Mouse (Mus musculus) limb, embryonic 15.5 days (tissue): ENCODE data around the gene Nsl1. TPM values are rescaled to one million over a fixed set of nuclear protein-coding genes. Genes with fewer than 3 reads are reported as not detected.

Experiments
- ATAC-seq: fragments of 200-750 bp; cut with Nextera tagmentation; 2 replicates; pipeline ENCODE4 v1.8.0; 2017; ENCODE audit warnings: low read depth, moderate TSS enrichment; ENCODE audit not compliant: insufficient number of reproducible peaks, low FRiP score, low TSS enrichment
- H3K27ac ChIP-seq: fragments of 300-500 bp; sonication (generic); 2 replicates; pipeline ENCODE4 v1.5.1; 2015; ENCODE audit warnings: moderate library complexity, mild to moderate bottlenecking, inconsistent platforms
- H3K27me3 ChIP-seq: fragments of 300-500 bp; sonication (generic); 2 replicates; pipeline ENCODE4 v1.6.1; 2015; ENCODE audit warnings: inconsistent platforms
- H3K36me3 ChIP-seq: fragments of 300-500 bp; sonication (generic); 2 replicates; pipeline ENCODE4 v1.6.1; 2015; ENCODE audit warnings: inconsistent platforms
- H3K4me1 ChIP-seq: fragments of 300-500 bp; sonication (generic); 2 replicates; pipeline ENCODE4 v1.6.1; 2015; ENCODE audit warnings: inconsistent platforms
- H3K4me2 ChIP-seq: fragments of 300-500 bp; sonication (generic); 2 replicates; pipeline ENCODE4 v1.6.1; 2015; ENCODE audit warnings: mild to moderate bottlenecking, inconsistent platforms
- H3K4me3 ChIP-seq: fragments of 300-500 bp; sonication (generic); 2 replicates; pipeline ENCODE4 v1.5.1; 2015; ENCODE audit warnings: mild to moderate bottlenecking, inconsistent platforms
- H3K9ac ChIP-seq: fragments of 300-500 bp; sonication (generic); 2 replicates; pipeline ENCODE4 v1.6.1; 2015; ENCODE audit warnings: inconsistent platforms
- H3K9me3 ChIP-seq: fragments of 300-500 bp; sonication (generic); 2 replicates; pipeline ENCODE4 v1.6.1; 2016; ENCODE audit warnings: inconsistent platforms
- WGBS: fragments of 180-500 bp; shearing (Covaris S2); methylation state at CpG from one replicate; pipeline ENCODE4 v1.1.7; 2015; 5-methylcytosine and 5-hydroxymethylcytosine counted together
- polyA plus RNA-seq: library from polyadenylated mRNA; unstranded; fragments of >200 nt; fragmentation: Nextera tagmentation; extraction: Ambion mirVana; gene quantifications from 2 replicates; pipeline ENCODE4 v1.2.1, GENCODE M21; 2015

Gene Nsl1
- polyA plus RNA-seq, 1 experiment from 2014 or later, result 19.4 TPM

DNA sequence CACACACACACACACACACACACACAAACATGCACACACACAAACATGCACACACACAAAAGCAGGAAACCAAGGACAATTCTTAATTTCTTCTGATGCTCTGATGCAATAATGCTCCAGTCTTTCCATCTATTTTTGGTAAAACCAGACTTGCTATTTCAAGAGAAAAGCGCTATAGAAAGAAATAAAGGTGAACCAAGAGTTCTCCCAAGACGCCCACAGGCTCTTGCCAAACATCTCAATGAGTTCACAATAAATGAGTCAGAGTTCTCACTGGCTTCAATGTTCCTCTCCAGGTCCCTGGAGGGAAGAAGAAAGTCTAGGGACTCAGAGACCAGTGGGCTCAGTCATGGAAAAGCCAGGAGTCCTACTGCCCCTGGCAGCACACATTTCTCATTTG is 60.9 kb downstream of the Nsl1 start:
- Histone ChIP-seq H3K27ac (no peak overlapping the region), H3K4me1 (peaks cover 9% of the 10 kb centered on the region), H3K36me3 (no peaks in the 10 kb centered on the region), H3K4me2 (no peak overlapping the region), H3K9me3 (no peaks in the 10 kb centered on the region), H3K9ac (no peak overlapping the region), H3K27me3 (0 out of 2 replicates have a peak, but pooled peaks cover 8% of the 10 kb centered on the region), H3K4me3 (no peak overlapping the region)
- ATAC-seq, result no peak
- 70% methylated on average over 2 of the region's 2 CpGs for WGBS

- Histone ChIP-seq H3K4me3 (no peak overlapping the region), H3K9me3 (no peaks in the 10 kb centered on the region), H3K27ac (no peak overlapping the region), H3K9ac (no peak overlapping the region), H3K4me2 (no peak overlapping the region), H3K4me1 (peaks cover 9% of the 10 kb centered on the region), H3K27me3 (0 out of 2 replicates have a peak, but pooled peaks cover 8% of the 10 kb centered on the region), H3K36me3 (no peaks in the 10 kb centered on the region)
- ATAC-seq, result no peak
- 62% methylated on average over 4 of the region's 4 CpGs for WGBS
Measured at GRCm38 (mm10) chr1:191124288-191124687, 61.5 kb downstream of the Nsl1 start.

DNA sequence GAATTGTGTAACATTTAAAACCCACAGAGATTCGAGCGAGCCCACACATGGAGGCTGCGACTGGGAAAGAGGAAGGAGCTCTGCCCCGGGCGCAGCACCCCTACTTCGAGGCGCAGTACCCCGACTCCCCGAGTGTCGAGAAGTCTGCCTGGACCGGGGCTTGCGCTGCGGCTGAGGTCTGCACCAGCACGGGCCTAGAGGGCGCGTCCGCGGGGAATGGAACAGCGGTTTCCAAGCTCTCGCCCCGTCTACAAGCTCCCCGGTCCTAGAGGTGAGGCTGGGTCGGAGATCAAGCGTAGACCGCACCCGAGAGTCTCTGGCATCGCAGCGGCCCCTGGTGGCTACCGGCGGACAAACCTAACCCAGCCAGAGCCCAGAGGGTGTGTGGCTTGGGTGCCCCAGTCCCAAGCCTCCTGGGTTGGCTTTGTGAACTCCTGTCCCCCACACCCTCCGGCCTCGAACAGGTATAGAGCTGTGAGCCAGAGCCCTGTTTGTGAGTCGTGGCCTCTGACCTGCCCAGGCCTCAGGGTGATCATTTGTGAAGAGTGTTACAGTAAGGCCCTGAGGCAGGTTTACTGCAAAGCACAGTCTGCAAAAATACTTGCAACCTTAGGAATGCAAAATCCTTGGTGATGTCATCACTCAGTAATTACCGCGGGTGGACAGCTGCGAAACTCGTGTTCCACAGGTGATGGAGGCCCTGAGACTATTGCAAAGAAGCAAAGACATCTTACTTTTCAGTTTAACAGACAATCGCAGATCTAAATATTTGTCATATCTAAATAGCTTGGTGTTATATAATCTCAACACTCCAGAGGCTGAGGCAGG is 63.2 kb downstream of the Nsl1 start:
- Histone ChIP-seq H3K27me3 (0 out of 2 replicates have a peak, but pooled peaks cover 8% of the 10 kb centered on the region), H3K4me2 (peak overlapping the region; percentile 73), H3K4me3 (peak overlapping the region; percentile 40), H3K9me3 (no peaks in the 10 kb centered on the region), H3K27ac (no peak overlapping the region), H3K9ac (no peak overlapping the region), H3K4me1 (peaks cover 9% of the 10 kb centered on the region), H3K36me3 (no peaks in the 10 kb centered on the region)
- 13% methylated on average over 38 of the region's 38 CpGs for WGBS
- ATAC-seq, result peak; percentile 67; the same call in 1 of the 2 replicates

GRCm38 (mm10) chr1:191131692-191132091 is 68.9 kb downstream of the Nsl1 start:
- H3K9me3 ChIP-seq, result no peaks in the 10 kb centered on the region
- no peak overlapping the region for H3K4me3 ChIP-seq
- no peak overlapping the region for H3K9ac ChIP-seq
- no peak overlapping the region for H3K4me2 ChIP-seq
- H3K27ac ChIP-seq, result no peak overlapping the region
- no peaks in the 10 kb centered on the region for H3K36me3 ChIP-seq
- no peaks in the 10 kb centered on the region for H3K27me3 ChIP-seq
- 82% methylated on average over 2 of the region's 2 CpGs for WGBS
- no peaks in the 10 kb centered on the region for H3K4me1 ChIP-seq
- ATAC-seq, result no peak

DNA sequence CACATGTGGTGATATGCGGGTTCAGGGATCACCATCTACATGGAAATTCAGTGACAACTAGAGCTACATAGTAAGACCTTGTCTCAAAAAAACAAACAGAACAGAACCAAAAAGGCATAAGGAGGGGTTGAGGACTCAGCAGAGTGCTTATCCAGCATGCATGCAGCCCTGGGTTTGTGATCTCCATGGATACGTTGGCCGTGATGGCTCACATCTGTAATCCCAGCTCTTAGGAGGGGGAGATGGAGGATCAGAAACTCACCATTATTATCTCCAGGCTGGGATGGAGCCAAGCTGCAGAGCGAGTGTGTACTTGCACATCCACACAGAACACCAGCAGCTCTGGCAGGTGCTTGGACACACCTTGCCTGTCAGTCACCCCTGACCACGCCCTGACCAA is 69.4 kb downstream of the Nsl1 start:
- Histone ChIP-seq H3K27ac (no peak overlapping the region), H3K9me3 (no peaks in the 10 kb centered on the region), H3K4me2 (no peak overlapping the region), H3K36me3 (no peaks in the 10 kb centered on the region), H3K4me1 (no peaks in the 10 kb centered on the region), H3K9ac (no peak overlapping the region), H3K4me3 (no peak overlapping the region), H3K27me3 (no peaks in the 10 kb centered on the region)
- ATAC-seq, result no peak
- WGBS, result 62% methylated on average over 5 of the region's 5 CpGs

DNA sequence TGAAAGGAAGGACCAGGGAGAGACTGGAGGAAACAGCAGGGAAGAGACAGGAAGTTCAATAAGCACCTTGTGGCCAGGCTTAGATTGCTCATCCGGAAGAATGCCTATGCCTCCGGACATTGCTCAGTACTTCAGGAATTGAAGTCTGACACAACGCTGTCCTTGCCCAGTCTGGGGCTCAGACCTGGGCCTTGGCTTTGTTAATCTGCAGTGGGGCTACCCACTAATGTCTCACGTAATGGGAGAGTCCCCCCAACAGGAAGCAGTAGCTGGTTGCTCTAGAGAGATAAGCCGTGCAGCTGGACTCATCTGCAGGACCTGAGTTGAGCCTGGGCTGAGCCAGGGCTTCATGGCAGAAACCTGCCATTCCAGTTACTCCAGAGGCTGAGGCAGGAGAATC is 70.1 kb downstream of the Nsl1 start:
- no peak for ATAC-seq

GRCm38 (mm10) chr1:191135406-191135805 is 72.6 kb downstream of the Nsl1 start:
- ATAC-seq, result no peak
- Histone ChIP-seq H3K36me3 (no peaks in the 10 kb centered on the region), H3K4me2 (no peak overlapping the region), H3K4me3 (no peak overlapping the region), H3K27me3 (no peaks in the 10 kb centered on the region), H3K4me1 (no peaks in the 10 kb centered on the region), H3K9ac (no peak overlapping the region), H3K9me3 (no peaks in the 10 kb centered on the region), H3K27ac (no peak overlapping the region)
- 45% methylated on average over 4 of the region's 4 CpGs for WGBS

More for the DNA sequence above, 70.1 kb downstream of the Nsl1 start:
- 67% methylated on average over 5 of the region's 5 CpGs for WGBS
- no peak overlapping the region for H3K4me2 ChIP-seq
- H3K36me3 ChIP-seq, result no peaks in the 10 kb centered on the region
- no peak overlapping the region for H3K27ac ChIP-seq
- H3K4me1 ChIP-seq, result no peaks in the 10 kb centered on the region
- no peaks in the 10 kb centered on the region for H3K27me3 ChIP-seq
- H3K9ac ChIP-seq, result no peak overlapping the region
- no peaks in the 10 kb centered on the region for H3K9me3 ChIP-seq
- H3K4me3 ChIP-seq, result no peak overlapping the region

Other genes starting within 250 kb of the Nsl1 start
- 14.8 and 16.1 TPM in 2 replicates for gene Rps6kc1, start 151.2 kb upstream of the Nsl1 start, polyA plus RNA-seq
- gene Angel2, start 137.9 kb upstream of the Nsl1 start, polyA plus RNA-seq, result 40.3 and 42.5 TPM in 2 replicates
- 45.1 and 51.9 TPM in 2 replicates for gene Vash2, start 83.7 kb upstream of the Nsl1 start, polyA plus RNA-seq
- 4.0 and 5.2 TPM in 2 replicates for gene Flvcr1, start 36.9 kb upstream of the Nsl1 start, polyA plus RNA-seq
- not detected in 2 replicates for gene Spata45, start 26.4 kb upstream of the Nsl1 start, polyA plus RNA-seq
- gene Tatdn3, start 80 bp upstream of the Nsl1 start, polyA plus RNA-seq, result 12.6 and 14.2 TPM in 2 replicates
- gene Batf3, start 34.8 kb downstream of the Nsl1 start, polyA plus RNA-seq, result 9.8 and 12.8 TPM in 2 replicates
- not detected in 2 replicates for gene Fam71a, start 101.8 kb downstream of the Nsl1 start, polyA plus RNA-seq
- gene Atf3, start 155.0 kb downstream of the Nsl1 start, polyA plus RNA-seq, result 8.2 and 11.4 TPM in 2 replicates